Mouse (Mus musculus) embryo, embryonic 11.5 days (tissue): Measurements from ENCODE around the gene Tmprss4.
A peak's percentile ranks its signal among the peaks of the same experiment; 100 is the strongest.

ENCODE experiments used
- DNase-seq: peaks from one replicate; pipeline ENCODE4 v3.0.0-alpha.2; 2012; ENCODE audit warnings: low read depth, low spot score

Gene Tmprss4

DNA sequence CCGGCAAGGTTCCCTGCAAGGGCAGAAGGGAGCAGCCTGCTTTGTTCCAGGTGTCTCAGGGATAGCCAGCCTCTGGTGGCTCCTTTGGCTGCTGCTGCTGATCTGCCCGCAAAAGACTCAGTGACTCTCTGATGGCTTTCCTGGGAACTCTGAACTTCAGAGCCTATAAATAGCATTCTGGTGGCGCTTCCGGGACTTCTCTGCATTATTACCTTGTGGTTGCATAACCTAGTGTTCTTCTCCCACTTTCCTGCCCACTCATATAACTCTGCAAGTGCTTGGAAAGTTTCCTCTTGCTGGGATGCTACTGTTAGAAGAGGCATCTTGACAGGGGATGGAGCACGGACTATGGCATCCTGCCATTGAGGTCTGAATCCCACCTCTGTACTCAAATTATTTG is 6.3 kb downstream of the Tmprss4 start:
- no peak for DNase-seq

DNA sequence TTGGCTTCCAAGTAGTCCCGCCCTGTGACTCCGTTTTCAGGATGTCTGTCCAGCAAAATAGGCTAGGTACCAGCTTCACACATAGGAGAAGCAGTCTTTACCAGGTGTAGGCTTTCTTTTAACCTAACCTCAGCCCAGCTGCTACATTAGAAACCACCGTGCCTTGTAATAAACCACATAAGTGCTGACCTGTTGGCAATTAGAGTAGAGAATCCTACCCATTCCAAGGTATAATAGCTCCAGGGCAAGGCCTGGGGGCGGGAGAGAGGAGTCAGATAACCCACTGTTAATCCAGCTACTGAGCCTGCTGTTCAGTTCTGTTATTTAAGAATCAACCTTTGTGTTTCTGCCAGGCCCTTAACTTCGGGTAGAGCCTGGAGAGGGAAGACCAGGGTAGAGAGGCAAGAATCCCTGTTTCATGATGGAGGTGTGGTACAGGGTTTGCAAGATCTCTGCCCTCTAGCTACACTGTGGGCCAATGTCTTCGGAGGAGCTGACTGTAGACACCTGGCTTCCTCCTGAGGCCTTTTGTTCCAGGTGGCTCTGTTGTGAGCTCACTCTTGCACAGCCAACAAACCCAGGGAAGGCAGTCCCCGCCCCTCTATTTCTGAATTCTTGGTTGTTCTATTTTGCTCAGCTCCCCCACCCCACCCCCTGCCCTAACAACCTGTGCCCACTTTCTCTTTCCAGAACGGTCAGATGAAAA is 7.6 kb downstream of the Tmprss4 start:
- no peak for DNase-seq

DNA sequence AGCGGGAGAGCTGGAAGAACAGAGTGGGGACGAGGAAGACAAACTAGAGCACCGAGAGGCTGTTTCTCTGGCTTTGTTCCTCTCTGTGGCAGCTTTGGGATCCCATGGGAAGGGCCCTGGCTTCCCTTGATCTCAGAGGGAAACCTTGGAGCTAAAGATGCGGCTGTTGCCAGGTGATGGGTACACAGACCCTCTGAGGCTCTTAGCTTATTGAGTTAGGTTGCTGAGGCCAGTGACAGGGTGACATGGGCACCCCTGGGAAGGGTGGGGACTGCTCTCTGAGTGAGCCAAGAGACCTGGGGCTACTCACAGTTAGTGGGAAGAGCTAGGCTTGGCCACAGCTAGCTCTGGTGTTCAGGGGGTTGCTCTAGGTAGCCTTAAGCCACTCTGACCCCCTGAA is 8.4 kb downstream of the Tmprss4 start:
- no peak for DNase-seq

DNA sequence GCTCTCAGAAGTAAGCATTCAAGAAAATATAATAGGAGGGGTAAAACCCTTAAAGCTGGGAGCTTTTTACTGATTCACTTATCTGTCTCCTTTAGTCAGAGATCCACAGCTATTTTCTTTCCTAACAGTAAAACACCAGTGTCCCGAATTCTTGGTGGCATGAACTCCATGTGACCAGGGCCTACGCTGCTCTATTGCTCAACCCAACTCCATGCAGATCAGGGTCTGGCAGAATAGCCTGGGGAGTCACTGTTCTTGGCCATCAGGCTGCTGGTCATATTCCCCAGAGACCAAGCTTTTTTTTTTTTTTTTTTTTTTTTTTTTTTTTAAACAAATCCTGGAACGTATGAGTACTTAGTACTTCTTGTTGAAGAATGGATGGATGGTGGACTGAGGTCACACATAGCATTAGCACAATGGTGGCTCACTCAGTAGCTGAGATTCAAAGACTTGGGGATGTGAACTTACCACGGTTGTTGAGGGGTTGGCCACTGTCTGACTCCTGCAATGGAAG is 14.2 kb downstream of the Tmprss4 start:
- no peak for DNase-seq

DNA sequence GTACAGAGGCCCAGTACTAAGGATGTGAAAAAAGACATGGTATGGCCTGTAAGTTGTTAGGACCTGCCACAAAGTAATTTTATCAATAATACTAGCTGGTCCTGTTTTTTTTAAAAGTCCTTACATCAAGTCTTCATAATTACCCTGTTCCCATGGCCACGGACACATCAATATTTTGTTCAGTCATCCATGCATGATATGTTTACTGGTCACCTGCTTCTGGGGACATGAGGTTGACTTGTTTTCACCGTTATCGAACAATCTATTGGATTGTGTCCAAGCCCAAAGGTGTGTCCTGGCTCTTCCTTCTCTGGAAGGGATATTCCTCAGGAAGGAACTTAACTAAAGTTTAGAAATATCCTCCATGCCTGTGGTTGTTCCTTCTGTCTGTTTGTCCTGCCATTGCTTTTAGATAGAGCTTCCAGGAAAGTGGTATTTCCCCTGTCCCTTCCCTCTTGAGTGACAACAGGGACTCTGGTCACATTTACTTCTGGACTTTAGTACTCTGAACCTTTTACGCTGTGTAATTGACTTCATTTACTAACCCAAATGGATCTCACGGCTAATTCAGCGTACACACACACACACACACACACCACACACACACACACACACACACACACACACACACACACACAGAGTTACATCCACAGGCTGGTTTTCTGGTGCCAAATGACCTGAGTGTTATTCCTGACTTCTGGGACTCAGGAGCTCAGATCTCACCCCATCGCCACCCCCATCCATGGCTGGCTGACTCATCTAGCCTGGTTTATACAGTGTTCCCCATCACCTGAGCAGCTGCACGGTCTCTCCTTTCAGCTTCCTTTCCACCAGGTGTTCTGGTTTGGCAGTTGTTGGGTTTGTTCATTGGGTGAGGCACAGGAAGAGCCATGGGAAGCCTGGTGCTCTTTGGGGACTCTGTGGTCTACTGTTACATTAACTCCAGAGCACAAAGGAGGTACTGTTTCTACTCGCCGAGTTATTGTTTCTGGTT is 15.0 kb downstream of the Tmprss4 start:
- DNase-seq, result no peak

DNA sequence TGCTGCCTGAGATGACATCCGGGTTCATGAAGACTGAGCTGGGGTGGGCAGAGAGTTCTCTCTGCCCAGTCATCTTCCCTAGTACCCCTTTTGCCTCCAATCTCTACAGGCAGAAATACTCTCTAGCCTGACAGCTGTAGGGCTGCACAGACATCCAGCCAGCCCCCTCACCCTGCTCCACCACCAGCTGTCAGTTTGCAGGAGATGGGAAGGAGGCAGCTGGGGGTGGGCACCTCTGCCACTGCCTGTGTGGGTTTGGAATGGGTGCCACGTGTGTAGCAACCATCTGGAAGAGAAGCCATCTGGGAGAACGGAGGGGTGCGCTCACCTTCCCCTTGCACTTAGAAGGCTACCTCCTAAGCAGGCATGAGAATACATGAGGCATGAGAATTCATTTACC is 18.6 kb downstream of the Tmprss4 start:
- DNase-seq, result no peak

DNA sequence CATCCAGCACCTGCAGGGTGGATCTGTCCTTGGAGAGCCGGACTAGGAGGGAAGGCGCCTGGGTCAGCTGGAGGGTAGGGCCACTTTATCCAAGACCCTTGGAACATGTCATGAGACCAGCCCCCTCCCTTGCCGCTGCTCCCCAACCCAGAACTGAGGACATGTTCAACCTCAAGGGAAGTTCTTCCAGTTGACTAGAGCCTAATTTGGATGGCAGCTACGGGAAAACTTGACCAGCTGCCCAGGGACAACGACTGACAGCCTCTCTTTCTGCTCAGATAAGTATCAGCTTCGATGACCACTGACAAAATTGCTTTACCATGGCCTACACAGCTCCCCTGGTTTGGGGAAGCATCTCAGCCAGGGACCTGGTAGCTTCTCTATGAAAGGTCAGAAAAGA is 20.6 kb downstream of the Tmprss4 start:
- no peak for DNase-seq

DNA sequence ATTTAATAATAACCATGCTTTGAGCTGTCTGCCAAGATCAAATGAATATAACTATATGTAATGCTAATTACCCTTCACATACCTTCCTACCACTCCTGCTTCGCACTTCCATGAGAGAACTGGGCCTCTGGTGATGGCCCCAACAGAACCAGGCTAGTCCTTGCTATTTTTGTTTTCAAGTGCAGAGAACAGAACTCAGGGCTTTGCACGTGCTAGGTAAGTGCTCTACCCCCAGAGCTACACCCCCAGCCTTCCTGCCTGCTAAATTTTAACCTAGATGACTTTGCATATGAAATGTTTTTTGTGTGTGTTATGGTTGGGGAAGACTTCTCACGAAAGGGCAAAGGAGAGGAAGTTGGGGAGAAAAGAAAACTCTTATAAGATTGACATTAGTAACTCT is 21.4 kb downstream of the Tmprss4 start:
- no peak for DNase-seq

DNA sequence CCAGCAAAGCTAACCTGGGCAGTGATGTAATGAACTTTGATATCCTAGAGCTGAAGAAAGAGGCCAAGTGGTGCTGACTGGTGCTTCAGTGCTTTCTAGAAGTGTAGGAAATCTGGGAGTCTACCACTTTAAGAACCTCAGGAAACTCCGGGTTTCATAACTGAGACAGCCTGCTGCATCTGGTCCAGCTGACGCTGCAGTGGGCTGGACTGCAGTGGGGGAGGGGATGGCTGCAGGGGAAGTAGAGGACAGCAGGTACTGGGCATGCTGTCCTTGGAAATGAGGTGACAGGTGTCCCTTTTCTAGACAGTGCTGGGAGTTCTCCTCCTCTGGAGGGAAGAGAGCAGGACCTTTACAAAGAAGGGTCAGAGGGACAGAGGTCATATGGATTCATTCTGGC is 22.1 kb downstream of the Tmprss4 start, which contains the start of gene BC049352:
Gene BC049352, plus strand, starts transcription at position 238 of the 400 bp plus-strand sequence.
- DNase-seq, result no peak

DNA sequence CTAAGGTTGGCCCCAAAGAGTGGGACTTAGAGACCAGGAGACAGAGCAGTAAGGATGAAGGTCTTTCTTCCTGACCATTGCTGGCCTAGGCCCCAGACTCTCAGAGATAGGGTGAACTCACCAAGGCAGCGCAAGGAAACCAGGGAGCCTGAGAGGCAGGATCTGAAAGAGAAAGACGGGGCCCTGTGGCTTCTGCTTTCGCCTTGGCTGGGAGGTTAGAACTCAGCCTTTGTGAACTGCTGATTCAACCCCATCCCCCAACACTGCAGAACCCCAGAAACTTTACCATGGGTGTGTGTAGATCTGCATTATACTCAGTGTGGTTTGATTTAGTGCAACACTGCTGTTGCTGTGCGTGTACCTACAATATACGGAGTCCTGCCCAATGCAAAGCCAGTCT is 24.6 kb downstream of the Tmprss4 start:
- DNase-seq, result no peak

DNA sequence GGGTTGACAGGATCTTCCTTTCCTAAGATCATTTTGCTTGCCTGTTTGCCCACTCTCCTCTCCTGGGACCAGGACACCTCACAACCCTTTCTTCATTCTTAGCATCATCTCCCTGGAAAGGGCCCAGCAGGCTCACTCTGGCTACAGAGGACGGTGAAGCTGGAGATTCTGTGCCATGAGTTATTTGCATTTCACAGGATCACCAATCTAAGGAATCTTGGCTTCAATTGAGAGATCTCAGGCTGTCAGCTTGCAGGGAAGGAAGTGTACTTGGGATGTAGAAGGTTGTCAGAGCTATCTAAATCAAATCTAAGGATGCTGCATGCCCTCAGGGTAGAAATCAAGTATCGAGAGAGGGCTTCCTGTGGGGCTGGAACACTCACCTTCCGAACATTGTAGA is 30.4 kb downstream of the Tmprss4 start:
- DNase-seq, result no peak

DNA sequence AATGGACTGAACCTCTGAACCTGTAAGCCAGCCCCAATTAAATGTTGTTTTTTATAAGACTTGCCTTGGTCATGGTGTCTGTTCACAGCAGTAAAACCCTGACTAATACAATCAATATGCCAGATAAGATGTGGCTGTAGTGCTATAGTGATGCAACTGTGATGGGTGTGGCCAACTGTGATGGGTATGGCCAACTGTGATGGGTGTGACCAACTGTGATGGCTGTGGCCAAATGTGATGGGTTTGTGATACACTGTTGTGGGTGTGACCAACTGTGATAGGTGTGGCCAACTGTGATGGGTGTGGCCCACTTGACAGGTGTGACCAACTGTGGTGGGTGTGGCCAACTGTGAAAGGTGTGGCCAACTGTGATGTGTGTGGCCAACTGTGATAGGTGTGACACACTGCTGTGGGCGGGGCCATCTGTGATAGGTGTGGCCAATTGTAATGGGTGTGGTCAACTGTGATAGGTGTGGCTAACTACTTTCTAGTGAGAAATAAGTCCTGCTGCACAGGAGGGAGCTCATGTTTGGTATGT is 32.8 kb downstream of the Tmprss4 start:
- DNase-seq, result no peak

DNA sequence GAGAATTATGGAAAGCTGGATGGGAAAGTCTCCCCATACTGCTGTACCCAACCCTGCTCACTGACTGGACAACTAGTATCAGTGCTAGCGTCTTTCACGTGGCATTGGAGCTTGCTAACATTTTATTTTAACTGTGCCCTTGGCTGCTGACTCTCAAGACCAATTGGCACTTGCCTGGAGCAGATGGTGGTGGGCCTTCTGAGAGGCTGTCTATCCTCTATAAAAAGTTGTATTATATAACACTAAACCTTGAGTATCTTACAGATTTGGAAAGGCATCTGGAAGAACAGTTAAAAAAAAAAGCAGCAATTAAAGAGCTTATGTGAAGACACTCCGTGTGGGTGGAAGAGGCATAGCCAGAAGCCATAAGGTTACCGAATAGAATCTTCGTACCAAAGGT is 33.7 kb downstream of the Tmprss4 start:
- DNase-seq, result no peak

DNA sequence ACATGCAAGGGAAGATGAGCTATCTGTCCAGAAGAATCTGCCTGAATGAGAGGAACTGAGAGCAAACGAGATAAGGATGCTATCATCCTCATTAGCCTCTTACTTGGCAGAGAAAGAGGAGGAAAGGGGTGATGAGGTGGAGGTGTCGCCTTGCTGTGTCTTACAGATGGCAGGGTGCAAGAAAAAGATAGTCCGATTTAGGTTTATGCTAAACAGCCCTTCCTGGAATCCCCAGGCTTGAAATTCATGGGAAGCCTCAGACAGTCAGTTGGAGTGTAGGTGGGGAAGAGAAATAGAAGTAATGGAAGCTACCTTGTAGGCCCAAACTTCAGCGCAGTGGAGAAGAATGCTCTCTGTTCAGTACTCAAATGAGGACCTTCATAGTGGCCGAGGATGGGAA is 36.0 kb downstream of the Tmprss4 start:
- no peak for DNase-seq

DNA sequence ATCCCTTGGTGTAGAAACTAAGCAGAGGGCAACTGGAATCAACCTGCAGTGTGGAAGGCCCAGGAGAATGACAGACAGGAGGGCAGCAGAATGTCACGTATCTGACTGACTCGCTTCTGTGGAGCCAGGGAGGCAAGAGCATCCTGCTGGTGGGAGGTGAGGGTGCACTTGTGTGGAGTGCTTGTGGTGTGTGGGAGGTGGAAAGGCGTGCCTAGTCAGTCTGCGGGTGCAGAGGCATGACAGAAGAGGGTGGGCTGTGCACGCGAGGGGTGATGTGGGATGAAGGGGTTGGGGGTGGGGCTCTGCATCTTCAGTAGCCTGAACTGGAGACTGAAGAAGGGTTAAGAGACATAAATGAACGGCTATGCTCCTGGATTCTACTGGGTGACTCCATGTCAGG is 50.5 kb downstream of the Tmprss4 start:
- DNase-seq, result no peak

DNA sequence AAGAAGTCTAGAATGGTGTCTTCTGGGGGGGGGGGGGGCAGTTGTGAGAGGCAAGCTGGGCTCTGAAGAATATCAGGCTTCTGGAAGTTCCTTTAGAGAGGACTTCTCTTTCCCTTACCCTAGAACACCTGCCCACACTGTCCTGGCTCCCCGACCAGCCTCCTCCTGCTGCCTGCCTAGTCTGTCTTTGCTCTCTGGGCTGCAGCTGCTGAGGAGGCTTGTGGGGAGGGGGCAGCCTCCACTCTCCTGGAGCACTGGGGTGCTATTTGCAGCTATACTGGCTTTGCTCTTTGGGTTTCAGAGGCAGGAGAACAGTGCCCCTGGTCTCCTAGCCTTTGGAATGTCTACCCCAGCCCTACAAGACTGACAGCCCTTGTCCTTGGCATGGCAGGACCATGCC is 53.0 kb downstream of the Tmprss4 start:
- no peak for DNase-seq

DNA sequence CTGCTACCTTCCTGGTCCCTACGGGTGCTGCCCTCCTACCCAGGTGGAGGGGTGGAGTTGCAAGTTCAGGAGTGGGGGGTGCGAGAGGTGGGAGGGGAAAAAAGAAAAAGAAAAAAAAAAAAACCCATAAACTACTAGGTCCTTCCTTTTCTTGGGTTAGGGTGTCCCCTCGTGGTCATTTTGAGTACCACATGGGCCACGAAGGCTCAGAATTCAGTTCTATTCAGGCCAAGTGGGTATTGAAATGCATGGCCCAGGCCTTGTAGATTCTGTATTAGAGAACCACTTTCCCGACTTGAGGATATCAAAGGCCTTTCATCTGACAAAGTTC is 57.7 kb downstream of the Tmprss4 start:
- peak; percentile 55 for DNase-seq

DNA sequence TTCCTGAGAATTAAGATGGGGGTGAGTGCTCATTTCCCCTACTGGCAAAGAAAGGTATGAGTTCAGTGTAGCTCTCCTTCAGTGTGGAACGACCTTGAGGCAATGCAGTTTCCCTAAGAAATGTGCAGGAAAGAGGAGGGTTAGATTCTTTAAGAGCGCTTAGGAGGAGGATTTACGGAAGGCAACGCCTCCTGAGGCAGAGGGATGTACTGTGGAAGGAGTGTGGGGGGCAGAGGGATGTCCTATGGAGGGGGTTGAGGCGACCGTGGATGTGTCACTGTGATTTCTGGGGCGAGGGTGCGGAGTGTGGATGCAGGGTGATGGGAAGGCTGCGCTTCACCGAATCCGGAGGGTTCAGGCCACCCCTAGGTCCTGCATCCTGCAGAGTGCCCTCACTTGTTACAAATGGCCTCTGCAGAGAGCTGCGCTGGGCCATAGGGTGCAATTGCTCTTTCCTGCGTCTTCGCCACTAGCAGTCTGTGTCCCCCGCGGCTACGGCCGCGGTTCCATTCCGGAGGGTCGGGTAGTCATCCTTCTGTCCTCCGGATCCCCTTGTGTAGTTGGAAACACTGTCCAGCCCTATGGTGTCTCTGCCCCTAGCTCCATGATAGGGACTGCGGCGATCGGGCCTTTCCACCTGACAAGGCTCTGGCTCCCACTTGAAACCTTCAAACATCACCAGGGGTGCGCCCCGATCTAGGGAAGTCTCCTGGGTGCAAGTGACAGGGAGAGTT is 58.2 kb downstream of the Tmprss4 start:
- no peak for DNase-seq

DNA sequence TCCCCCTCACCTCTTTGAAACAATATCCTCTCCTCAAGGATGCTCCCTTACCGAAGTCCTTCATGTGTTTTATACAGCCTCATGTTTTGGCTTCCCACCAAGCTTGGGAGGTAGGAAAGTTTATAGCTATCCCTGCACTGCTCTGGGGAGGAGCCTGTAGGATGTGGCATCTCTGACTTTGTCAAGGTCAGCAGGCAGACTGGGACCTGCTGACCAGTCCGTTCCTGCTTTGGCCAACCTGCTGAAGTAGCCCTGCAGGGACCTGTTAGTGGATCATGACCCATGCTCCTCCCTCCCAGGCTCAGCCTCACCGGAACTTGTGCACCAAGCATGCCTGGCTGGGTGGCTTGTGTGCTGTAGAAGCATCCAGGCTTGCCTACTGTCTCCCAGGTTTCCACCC is 61.2 kb downstream of the Tmprss4 start:
- DNase-seq, result no peak

DNA sequence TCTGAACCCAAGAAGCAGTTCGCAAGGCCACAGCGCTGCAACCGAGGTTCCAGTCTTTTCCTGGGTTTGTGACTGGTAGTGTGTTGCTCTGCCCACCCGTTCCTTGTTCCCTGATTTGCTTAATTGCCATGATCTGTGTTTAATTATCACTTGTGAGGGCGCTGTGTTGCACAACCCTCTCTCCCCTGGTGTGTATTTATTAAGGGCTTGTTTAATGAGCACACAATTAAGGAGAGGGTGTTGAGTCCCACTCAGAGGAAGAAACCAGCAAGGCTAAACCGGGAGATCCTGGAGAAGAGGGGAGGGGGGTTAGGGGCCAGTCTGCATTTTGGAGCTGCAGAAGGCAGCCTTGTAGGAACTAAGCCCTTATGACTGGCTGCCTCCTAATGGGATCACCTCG is 62.9 kb downstream of the Tmprss4 start:
- DNase-seq, result no peak

DNA sequence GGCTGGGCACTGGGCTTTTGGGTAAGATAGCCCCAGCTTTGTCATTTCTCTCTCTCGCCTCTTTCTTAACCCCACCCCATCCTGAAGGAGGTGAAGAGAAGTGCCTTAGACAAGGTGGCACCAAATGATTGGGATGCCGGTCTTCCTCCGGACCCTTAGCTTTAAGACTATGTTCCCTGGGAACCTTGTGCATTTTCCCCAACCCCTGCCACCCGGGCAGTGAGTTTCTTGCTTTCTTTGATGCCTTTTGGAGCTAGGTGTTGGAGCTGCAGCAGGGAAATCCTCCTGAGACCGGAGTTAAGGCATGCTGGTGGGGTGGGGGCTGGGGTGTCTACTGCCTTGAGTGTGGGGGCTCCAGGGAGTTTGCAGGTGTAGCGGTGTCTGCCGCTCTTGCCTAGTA is 64.8 kb downstream of the Tmprss4 start:
- no peak for DNase-seq
